Comparison of ENCODE assay signal across 8 mouse cellular contexts in the genomic region with DNA sequence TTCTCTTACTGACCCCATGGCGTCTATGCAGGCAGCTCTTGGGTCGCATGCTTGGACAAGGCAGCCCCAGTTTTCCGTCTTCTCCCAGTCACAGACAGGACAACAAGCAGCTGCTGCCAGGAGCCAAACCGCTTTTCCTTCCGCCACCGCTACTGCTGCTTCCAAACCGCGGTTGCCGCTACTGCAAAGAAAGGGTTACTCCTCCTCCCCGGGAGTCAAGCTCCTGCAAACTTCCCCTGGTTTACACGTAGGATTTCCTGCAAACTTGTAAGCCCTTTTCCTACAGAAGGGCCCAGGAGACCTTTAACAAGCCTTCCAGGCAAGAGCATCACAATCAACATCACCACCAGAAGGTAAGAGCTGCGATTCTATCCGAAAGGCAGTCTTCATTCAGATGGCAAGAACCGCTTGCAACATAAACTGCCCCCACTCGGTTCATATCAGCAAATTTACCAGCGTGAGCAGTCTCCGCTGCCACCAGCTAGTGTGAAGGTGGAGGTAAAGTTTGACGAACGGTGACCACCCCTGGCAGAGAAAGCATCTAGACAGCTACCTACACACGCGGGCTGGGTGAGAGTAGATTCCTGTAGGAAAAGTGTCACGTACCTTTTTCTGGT.
A peak's percentile ranks its signal among the peaks of the same experiment; 100 is the strongest.
DNase-seq lines count a peak whose midpoint lies in the region; ATAC-seq and TF ChIP-seq lines count a peak whose summit lies in the region.

No protein-coding gene starts in this region.

- peak overlapping the region; percentile 100 for H3K4me2 ChIP-seq in embryonic facial prominence, embryonic 14.5 days (ENCODE audit: low read depth, low read length)
- peak overlapping the region; percentile 99 for H3K4me2 ChIP-seq in intestine, embryonic 15.5 days (replicated peaks)
- peak overlapping the region; percentile 38 for H3K4me2 ChIP-seq in liver, postnatal 0 days (ENCODE audit: low read depth, low read length)
- peak overlapping the region; percentile 65 for H3K4me2 ChIP-seq in stomach, postnatal 0 days (replicated peaks; ENCODE audit: low read depth)

- H3K9me3 ChIP-seq in ES-Bruce4 (replicated peaks; ENCODE audit: control insufficient read depth, insufficient read depth, low read length, poor library complexity, severe bottlenecking): no peaks in the 10 kb centered on the region
- no peaks in the 10 kb centered on the region for H3K9me3 ChIP-seq in embryonic facial prominence, embryonic 14.5 days (ENCODE audit: control insufficient read depth, low read length)
- no peaks in the 10 kb centered on the region for H3K9me3 ChIP-seq in intestine, embryonic 15.5 days
- no peaks in the 10 kb centered on the region for H3K9me3 ChIP-seq in liver, postnatal 0 days (ENCODE audit: low read length)
- H3K9me3 ChIP-seq in stomach, postnatal 0 days (ENCODE audit: control insufficient read depth, low read length): no peaks in the 10 kb centered on the region

- 0 out of 2 replicates have a peak overlapping the region, but pooled peaks have one; percentile 12 for H3K9ac ChIP-seq in ES-Bruce4 (ENCODE audit: low read depth, poor library complexity, severe bottlenecking)
- peak overlapping the region; percentile 60 for H3K9ac ChIP-seq in embryonic facial prominence, embryonic 14.5 days (ENCODE audit: low read depth, low read length)
- peak overlapping the region; percentile 30 for H3K9ac ChIP-seq in intestine, embryonic 15.5 days
- H3K9ac ChIP-seq in liver, postnatal 0 days (replicated peaks): no peak overlapping the region
- no peak overlapping the region for H3K9ac ChIP-seq in stomach, postnatal 0 days (ENCODE audit: low read length)

- WGBS in embryonic facial prominence, embryonic 14.5 days: under 1% methylated on average over 22 of the region's 22 CpGs
- under 1% methylated on average over 22 of the region's 22 CpGs for WGBS in intestine, embryonic 15.5 days
- WGBS in liver, postnatal 0 days (ENCODE audit: insufficient replicate concordance): 2% methylated on average over 22 of the region's 22 CpGs
- WGBS in stomach, postnatal 0 days: 2% methylated on average over 22 of the region's 22 CpGs

- no peak for TF ChIP-seq CTCF in ES-Bruce4 (IDR thresholded peaks at IDR 0.05; ENCODE audit: low read depth, low read length)
- TF ChIP-seq CTCF in liver, postnatal 0 days (IDR thresholded peaks at IDR 0.05; ENCODE audit: low read depth): no peak
- TF ChIP-seq CTCF in stomach, postnatal 0 days (IDR thresholded peaks at IDR 0.05; ENCODE audit: low read depth): no peak

- ATAC-seq in embryonic facial prominence, embryonic 14.5 days (ENCODE audit: low read depth): peak; percentile 42; the same call in 1 of the 2 replicates
- ATAC-seq in intestine, embryonic 15.5 days: peak; percentile 20; the same call in 1 of the 2 replicates
- no peak for ATAC-seq in liver, postnatal 0 days
- no peak for ATAC-seq in stomach, postnatal 0 days (ENCODE audit: low FRiP score, low TSS enrichment)

- H3K27me3 ChIP-seq in ES-Bruce4 (ENCODE audit: control insufficient read depth, insufficient read depth, low read length, poor library complexity, severe bottlenecking): peaks cover 19% of the 10 kb centered on the region
- peaks cover 45% of the 10 kb centered on the region for H3K27me3 ChIP-seq in embryonic facial prominence, embryonic 14.5 days (replicated peaks; ENCODE audit: control insufficient read depth, insufficient read depth, low read length)
- H3K27me3 ChIP-seq in intestine, embryonic 15.5 days (replicated peaks): peaks cover 27% of the 10 kb centered on the region
- peaks cover 21% of the 10 kb centered on the region for H3K27me3 ChIP-seq in liver, postnatal 0 days (ENCODE audit: insufficient read depth, low read length)
- H3K27me3 ChIP-seq in stomach, postnatal 0 days (ENCODE audit: control insufficient read depth, insufficient read depth, low read length): no peaks in the 10 kb centered on the region

- H3K4me3 ChIP-seq in ES-Bruce4 (ENCODE audit: low read depth, low read length): peak overlapping the region; percentile 67
- peak overlapping the region; percentile 61 for H3K4me3 ChIP-seq in embryonic facial prominence, embryonic 14.5 days (ENCODE audit: low read depth, low read length)
- H3K4me3 ChIP-seq in intestine, embryonic 15.5 days (replicated peaks): peak overlapping the region; percentile 54
- no peak overlapping the region for H3K4me3 ChIP-seq in liver, postnatal 0 days (ENCODE audit: low read depth, low read length)
- peak overlapping the region; percentile 37 for H3K4me3 ChIP-seq in stomach, postnatal 0 days (ENCODE audit: low read depth, low read length)

- H3K36me3 ChIP-seq in ES-Bruce4 (ENCODE audit: control insufficient read depth, insufficient read depth, low read length, poor library complexity, severe bottlenecking): no peaks in the 10 kb centered on the region
- no peaks in the 10 kb centered on the region for H3K36me3 ChIP-seq in embryonic facial prominence, embryonic 14.5 days (ENCODE audit: control insufficient read depth, insufficient read depth, low read length)
- no peaks in the 10 kb centered on the region for H3K36me3 ChIP-seq in intestine, embryonic 15.5 days
- no peaks in the 10 kb centered on the region for H3K36me3 ChIP-seq in liver, postnatal 0 days (replicated peaks; ENCODE audit: insufficient read depth, low read length)
- no peaks in the 10 kb centered on the region for H3K36me3 ChIP-seq in stomach, postnatal 0 days (ENCODE audit: control insufficient read depth, insufficient read depth, low read length)

- no peak for TF ChIP-seq POLR2A in ES-Bruce4 (IDR thresholded peaks at IDR 0.05; ENCODE audit: insufficient read depth, low read length)

- H3K27ac ChIP-seq in ES-Bruce4 (ENCODE audit: insufficient read depth, low read length): no peak overlapping the region
- no peak overlapping the region for H3K27ac ChIP-seq in embryonic facial prominence, embryonic 14.5 days (replicated peaks; ENCODE audit: low read depth, low read length)
- no peak overlapping the region for H3K27ac ChIP-seq in intestine, embryonic 15.5 days
- H3K27ac ChIP-seq in liver, postnatal 0 days (ENCODE audit: low read depth): no peak overlapping the region
- no peak overlapping the region for H3K27ac ChIP-seq in stomach, postnatal 0 days (replicated peaks)

- no peak for TF ChIP-seq EP300 in ES-Bruce4 (IDR thresholded peaks at IDR 0.05; ENCODE audit: insufficient read depth, low read depth, low read length)
- TF ChIP-seq EP300 in liver, postnatal 0 days (IDR thresholded peaks at IDR 0.05; ENCODE audit: low read depth): no peak
- TF ChIP-seq EP300 in stomach, postnatal 0 days (optimal IDR thresholded peaks at IDR 0.05): no peak

- peak; percentile 7 for DNase-seq in cerebellum, adult 11-12 months
- DNase-seq in cerebellum, adult 9-10 months: no peak
- peak; percentile 50 for DNase-seq in embryonic facial prominence, embryonic 14.5 days (ENCODE audit: low spot score)
- peak; percentile 11 for DNase-seq in liver, postnatal 0 days
- DNase-seq in stomach, postnatal 0 days (ENCODE audit: low spot score): no peak
- no peak for DNase-seq in adipocyte (ENCODE audit: low spot score)

- H3K4me1 ChIP-seq in ES-Bruce4 (ENCODE audit: control insufficient read depth, insufficient read depth, low read length): no peaks in the 10 kb centered on the region
- no peaks in the 10 kb centered on the region for H3K4me1 ChIP-seq in embryonic facial prominence, embryonic 14.5 days (ENCODE audit: control insufficient read depth, insufficient read depth, low read length)
- H3K4me1 ChIP-seq in intestine, embryonic 15.5 days (replicated peaks): 0 out of 2 replicates have a peak, but pooled peaks cover 5% of the 10 kb centered on the region
- H3K4me1 ChIP-seq in liver, postnatal 0 days (ENCODE audit: insufficient read depth): no peaks in the 10 kb centered on the region
- no peaks in the 10 kb centered on the region for H3K4me1 ChIP-seq in stomach, postnatal 0 days (replicated peaks; ENCODE audit: control insufficient read depth, insufficient read depth)

Comparison
In these comparisons a context has a peak if more than half of its experiments do, and no peak if none do; other contexts are left out.
1. DNase-seq: peak in cerebellum, adult 11-12 months (single experiment), embryonic facial prominence, embryonic 14.5 days (single experiment) and liver, postnatal 0 days (single experiment); none in cerebellum, adult 9-10 months (single experiment), stomach, postnatal 0 days (single experiment) and adipocyte (single experiment).
2. H3K9ac ChIP-seq: peak in ES-Bruce4 (single experiment), embryonic facial prominence, embryonic 14.5 days (single experiment) and intestine, embryonic 15.5 days (single experiment); none in liver, postnatal 0 days (single experiment) and stomach, postnatal 0 days (single experiment).
3. ATAC-seq: peak in embryonic facial prominence, embryonic 14.5 days (single experiment) and intestine, embryonic 15.5 days (single experiment); none in liver, postnatal 0 days (single experiment) and stomach, postnatal 0 days (single experiment).
4. H3K4me2 ChIP-seq: peak in every context shown above with its lines; median percentile 100 in embryonic facial prominence, embryonic 14.5 days; 99 in intestine, embryonic 15.5 days; 65 in stomach, postnatal 0 days; 38 in liver, postnatal 0 days.